In the genomic region with DNA sequence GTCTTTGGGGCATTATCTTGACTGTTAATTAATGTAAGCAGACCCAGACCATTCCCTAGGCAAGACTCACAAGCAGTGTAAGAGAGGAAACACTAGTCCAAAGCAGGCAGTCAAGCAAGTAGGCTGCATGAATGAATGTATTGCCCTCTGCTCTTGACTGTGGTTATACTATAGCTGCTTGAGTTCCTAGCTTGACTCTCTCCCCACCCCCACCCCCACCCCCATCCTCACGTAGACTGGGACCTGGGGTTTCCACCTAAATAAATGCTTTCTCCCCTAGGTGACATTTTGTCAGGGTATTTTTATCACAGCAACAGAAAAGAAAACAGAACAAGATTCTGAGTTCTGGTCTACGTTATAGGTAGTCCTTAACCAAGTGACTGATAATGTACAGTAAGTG, we compare ENCODE assay signal across 13 mouse cellular contexts.
"Had no signal": no experiment of that assay in that cellular context is flagged by ENCODE, and none has a peak within 500 bp of the region (broad histone marks: within the 10 kb centered on the region; RNA-seq: fewer than 3 reads in every experiment).

No protein-coding gene starts in this region.

- DNase-seq: lung, adult 18-20 months; lung, postnatal 10 days; lung, postnatal 4 days; midbrain, embryonic 14.5 days; retina, postnatal 1 day; right cerebral cortex, adult 18-20 months; right cerebral cortex, postnatal 25 days; right cerebral cortex, postnatal 4 days; spleen, adult 18-20 months; thymus, adult 2 months; thymus, postnatal 25 days; thymus, postnatal 4 days had no signal

- ATAC-seq: midbrain, embryonic 16.5 days had no signal
